Mouse (Mus musculus) lung, embryonic 14.5 days (tissue): ENCODE results near the gene Tmem229b. TPM values are rescaled to one million over a fixed set of nuclear protein-coding genes. Genes with fewer than 3 reads are reported as not detected.
A peak's percentile ranks its signal among the peaks of the same experiment; 100 is the strongest.
"Not testable (repeated sequence)": the region's sequence is repeated elsewhere in the genome, so short reads cannot be mapped to it uniquely, and the experiment has no call there.

Experiments used
- ATAC-seq: fragments of 200-750 bp; cut with Nextera tagmentation; 2 replicates; pipeline ENCODE4 v1.8.0; 2017; ENCODE audit warnings: mild to moderate bottlenecking, moderate TSS enrichment, moderate library complexity; ENCODE audit not compliant: insufficient read depth
- DNase-seq: peaks from one replicate; pipeline ENCODE4 v3.0.0-alpha.2; 2015
- H3K27ac ChIP-seq: fragments of 300-500 bp; sonication (generic); 2 replicates; pipeline ENCODE4 v1.5.1; 2014; ENCODE audit warnings: low read depth, mild to moderate bottlenecking, moderate library complexity
- H3K27me3 ChIP-seq: fragments of 300-500 bp; sonication (generic); 2 replicates; pipeline ENCODE4 v1.6.1; 2014; ENCODE audit warnings: low read length, control low read depth; ENCODE audit not compliant: insufficient read depth
- H3K36me3 ChIP-seq: fragments of 300-500 bp; sonication (generic); 2 replicates; pipeline ENCODE4 v1.6.1; 2014; ENCODE audit warnings: control low read depth; ENCODE audit not compliant: insufficient read depth
- H3K4me1 ChIP-seq: fragments of 300-500 bp; sonication (generic); 2 replicates; pipeline ENCODE4 v1.6.1; 2014; ENCODE audit warnings: antibody characterized with exemption, control low read depth; ENCODE audit not compliant: insufficient read depth
- H3K4me2 ChIP-seq: fragments of 300-500 bp; sonication (generic); 2 replicates; pipeline ENCODE4 v1.6.1; 2014; ENCODE audit warnings: mild to moderate bottlenecking
- H3K4me3 ChIP-seq: fragments of 300-500 bp; sonication (generic); 2 replicates; pipeline ENCODE4 v1.5.1; 2014; ENCODE audit warnings: low read depth, low read length
- H3K9ac ChIP-seq: fragments of 300-500 bp; sonication (generic); 2 replicates; pipeline ENCODE4 v1.6.1; 2014
- H3K9me3 ChIP-seq: fragments of 300-500 bp; sonication (generic); 2 replicates; pipeline ENCODE4 v1.6.1; 2016; ENCODE audit warnings: low read depth, low read length, control low read depth
- CTCF ChIP-seq: IDR thresholded peaks from 2 replicates; pipeline ENCODE4 v1.5.1; 2016; ENCODE audit warnings: antibody characterized with exemption, low read depth
- WGBS: fragments of 180-500 bp; shearing (Covaris S2); extraction: QIAGEN DNeasy Blood & Tissue Kit; methylation state at CpG from one replicate; pipeline ENCODE4 v1.1.7; 2014; 5-methylcytosine and 5-hydroxymethylcytosine counted together
- polyA plus RNA-seq: library from polyadenylated mRNA; unstranded; fragments of >200 nt; fragmentation: Nextera tagmentation; extraction: Ambion mirVana; gene quantifications from 2 replicates; pipeline ENCODE4 v1.2.1, GENCODE M21; 2014

Tmem229b gene
- polyA plus RNA-seq, 1 experiment from 2014 or later = 5.7 TPM

DNA sequence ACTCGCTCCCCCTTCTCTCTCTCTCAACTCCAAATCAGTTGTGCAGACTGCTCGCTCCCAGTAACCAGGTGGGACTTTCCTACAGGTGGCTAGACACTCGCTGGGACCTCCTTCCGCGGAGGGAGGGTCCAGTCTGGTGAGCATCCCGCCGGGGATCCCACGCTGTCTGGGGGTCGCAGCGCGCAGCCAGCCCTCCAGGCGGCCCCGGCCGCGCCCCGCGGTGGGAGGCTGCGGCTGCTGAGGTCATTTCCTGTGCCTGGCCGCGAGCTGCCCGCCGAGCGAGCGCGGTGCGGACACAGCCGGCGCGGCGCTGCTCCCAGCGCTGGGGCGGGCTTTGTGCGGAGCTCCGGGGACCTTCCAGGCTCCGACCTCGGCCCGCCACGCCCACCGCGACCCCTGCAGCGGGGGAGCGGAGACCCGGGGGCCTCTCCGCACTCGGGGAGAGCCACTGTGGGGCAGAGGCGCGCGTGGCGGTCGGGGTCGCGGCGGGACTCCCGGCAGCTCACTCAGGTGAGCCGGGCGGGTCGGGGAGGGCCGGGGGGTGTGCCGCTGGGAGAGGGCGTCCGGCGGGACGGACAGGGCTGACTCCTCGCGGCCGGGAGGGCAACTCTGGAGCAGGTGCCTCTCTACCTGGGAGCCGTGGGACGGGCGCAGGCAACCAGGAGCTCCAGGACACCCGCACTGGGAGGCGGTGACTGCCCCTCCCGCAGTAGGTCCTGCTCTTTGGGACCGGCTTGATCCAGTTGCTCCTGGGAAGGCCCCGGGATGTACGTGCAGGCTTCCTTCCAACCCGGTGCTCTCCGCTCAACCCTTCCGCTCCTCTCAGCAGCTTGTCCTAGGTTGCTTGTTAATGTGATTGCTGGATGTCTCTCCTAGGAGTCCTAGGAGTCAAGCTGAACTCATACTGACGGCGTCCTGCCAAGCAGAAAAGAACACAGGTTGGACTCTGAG lies 21.8 kb upstream of the Tmem229b start, which contains the start of gene Plekhh1:
TSS of gene Plekhh1 (plus strand) at position 253 of the 951 bp plus-strand sequence.
- peak; percentile 85 for DNase-seq
- Histone ChIP-seq H3K4me2 (peak within 1 kb of the TSS; percentile 95), H3K27me3 (no peaks in the 10 kb centered on the region), H3K36me3 (no peaks in the 10 kb centered on the region), H3K4me3 (peak within 1 kb of the TSS; percentile 73), H3K9ac (peak within 1 kb of the TSS; percentile 90), H3K4me1 (no peaks in the 10 kb centered on the region), H3K9me3 (no peaks in the 10 kb centered on the region), H3K27ac (0 out of 2 replicates have a peak within 1 kb of the TSS, but pooled peaks have one; percentile 31)
- peak; percentile 96 for ATAC-seq
- WGBS = under 1% methylated on average over 73 of the region's 80 CpGs
- no peak for TF ChIP-seq CTCF

DNA sequence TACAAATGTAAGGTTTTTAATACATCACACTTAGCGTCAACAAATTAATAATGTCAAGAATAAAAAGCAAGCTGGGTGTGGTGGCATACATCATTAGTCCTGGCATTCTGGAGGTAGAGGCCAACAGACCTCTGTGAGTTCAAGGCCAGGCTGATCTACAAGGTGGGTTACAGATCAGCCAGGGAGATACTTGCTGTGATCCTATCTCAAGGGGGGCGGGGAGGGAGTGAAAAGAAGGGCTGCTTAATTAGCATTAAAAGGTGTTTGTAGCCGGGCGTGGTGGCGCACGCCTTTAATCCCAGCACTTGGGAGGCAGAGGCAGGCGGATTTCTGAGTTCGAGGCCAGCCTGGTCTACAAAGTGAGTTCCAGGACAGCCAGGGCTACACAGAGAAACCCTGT lies 20.1 kb upstream of the Tmem229b start:
- not testable (repeated sequence) for H3K9ac ChIP-seq

DNA sequence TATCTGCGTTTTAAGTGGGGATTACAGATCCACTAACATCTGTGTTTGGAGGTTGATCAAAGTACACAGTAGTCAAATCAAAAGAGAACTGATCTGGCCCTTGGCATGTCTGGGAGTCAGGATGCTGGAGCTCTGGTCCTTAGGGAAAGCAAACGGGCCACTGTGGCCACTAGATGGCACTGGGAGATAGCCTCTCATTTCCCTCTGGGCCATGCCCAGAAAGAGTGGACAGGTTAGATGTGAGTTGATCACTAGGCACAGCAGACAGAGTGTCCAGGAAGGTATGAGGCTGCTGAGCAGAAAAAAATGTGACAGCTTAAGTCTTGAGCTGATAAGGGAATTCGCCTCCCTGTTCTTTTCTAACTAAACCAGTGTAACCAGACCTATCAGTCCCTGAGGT lies 15.5 kb upstream of the Tmem229b start:
- DNase-seq = peak; percentile 82
- ATAC-seq = peak; percentile 82; the same call in 1 of the 2 replicates
- 15% methylated on average over 3 of the region's 3 CpGs for WGBS

More for the DNA sequence above, 20.1 kb upstream of the Tmem229b start:
- H3K27me3 ChIP-seq, H3K27ac ChIP-seq, ATAC-seq, H3K4me2 ChIP-seq, H3K36me3 ChIP-seq, H3K4me3 ChIP-seq, DNase-seq, H3K9me3 ChIP-seq, H3K4me1 ChIP-seq: not testable (repeated sequence)
- WGBS = 93% methylated on average over 7 of the region's 8 CpGs

DNA sequence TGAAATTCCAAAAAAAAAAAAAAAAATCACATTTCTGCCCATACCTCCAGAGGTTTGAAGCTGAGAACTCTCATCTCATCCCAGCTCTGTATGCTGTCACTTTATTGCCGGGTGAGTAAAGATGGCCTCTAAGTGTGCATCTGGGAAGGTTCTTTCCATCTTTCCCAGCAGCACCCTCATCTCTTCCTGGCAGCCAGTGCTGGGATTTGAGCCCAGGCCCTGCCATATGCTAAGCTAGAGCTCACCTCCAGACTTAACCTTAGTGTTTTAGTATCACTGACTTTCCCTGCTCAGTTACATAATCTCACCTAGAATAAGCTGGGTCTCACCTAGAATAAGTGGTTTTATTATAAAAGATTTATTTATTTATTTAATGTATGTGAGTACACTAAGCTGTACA lies 14.5 kb upstream of the Tmem229b start:
- Histone ChIP-seq H3K27me3 (no peaks in the 10 kb centered on the region), H3K27ac (no peak overlapping the region), H3K9ac (no peak overlapping the region), H3K4me1 (no peaks in the 10 kb centered on the region), H3K9me3 (no peaks in the 10 kb centered on the region), H3K36me3 (no peaks in the 10 kb centered on the region), H3K4me2 (no peak overlapping the region), H3K4me3 (no peak overlapping the region)
- TF ChIP-seq CTCF = no peak
- DNase-seq (no peak), ATAC-seq (no peak)
- WGBS = 92% methylated on average over 1 of the region's 1 CpGs

More for the DNA sequence above, 15.5 kb upstream of the Tmem229b start:
- H3K27ac ChIP-seq = no peak overlapping the region
- no peaks in the 10 kb centered on the region for H3K4me1 ChIP-seq
- no peaks in the 10 kb centered on the region for H3K9me3 ChIP-seq
- no peaks in the 10 kb centered on the region for H3K27me3 ChIP-seq
- no peak overlapping the region for H3K9ac ChIP-seq
- H3K36me3 ChIP-seq = no peaks in the 10 kb centered on the region
- H3K4me3 ChIP-seq = no peak overlapping the region
- H3K4me2 ChIP-seq = no peak overlapping the region
- peak; percentile 84 for TF ChIP-seq CTCF

DNA sequence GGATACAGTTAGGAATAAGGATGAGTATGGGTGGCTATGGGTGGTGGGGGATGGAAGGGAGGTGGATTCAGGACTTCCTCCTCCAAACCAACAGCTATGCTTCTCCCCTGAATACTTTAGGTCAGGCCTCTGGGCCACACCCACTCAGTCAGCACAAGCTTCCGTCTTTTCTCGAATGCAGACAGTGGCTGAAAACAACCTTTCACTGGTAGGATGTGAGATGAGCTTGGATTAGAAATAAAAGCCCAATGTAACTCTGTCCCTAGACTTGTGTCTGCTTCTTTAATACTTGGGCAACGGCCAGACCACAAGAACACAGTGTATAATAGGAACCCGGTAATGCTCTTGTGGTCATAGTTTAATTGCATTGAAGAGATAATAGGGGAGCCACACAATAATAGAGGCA lies 10.6 kb upstream of the Tmem229b start:
- 60% methylated on average over 4 of the region's 4 CpGs for WGBS
- Histone ChIP-seq H3K4me1 (no peaks in the 10 kb centered on the region), H3K27me3 (no peaks in the 10 kb centered on the region), H3K9ac (no peak overlapping the region), H3K4me2 (no peak overlapping the region), H3K27ac (no peak overlapping the region), H3K36me3 (no peaks in the 10 kb centered on the region), H3K9me3 (no peaks in the 10 kb centered on the region), H3K4me3 (no peak overlapping the region)
- no peak for TF ChIP-seq CTCF
- ATAC-seq (no peak), DNase-seq (no peak)

DNA sequence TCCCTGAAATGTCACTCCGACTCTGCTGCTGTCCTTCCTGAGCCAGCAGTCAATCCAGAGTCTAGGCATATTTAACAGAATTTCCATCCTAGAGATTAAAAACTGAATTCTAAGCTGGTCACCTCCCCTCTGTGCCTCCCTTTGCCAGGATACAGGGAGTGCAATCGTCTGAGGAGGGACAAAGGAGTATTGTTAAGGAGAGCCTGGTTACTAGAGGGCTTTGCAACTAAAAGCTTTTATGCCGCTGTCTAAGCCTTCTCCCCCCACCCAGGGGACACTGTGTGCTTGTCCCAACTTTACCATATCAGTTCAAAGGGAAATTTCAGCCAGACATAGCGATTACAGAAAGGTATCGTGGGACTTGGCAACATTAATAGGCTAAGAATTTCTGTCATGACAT lies 8.7 kb upstream of the Tmem229b start:
- no peaks in the 10 kb centered on the region for H3K9me3 ChIP-seq
- H3K27me3 ChIP-seq = no peaks in the 10 kb centered on the region
- no peak overlapping the region for H3K9ac ChIP-seq
- H3K36me3 ChIP-seq = no peaks in the 10 kb centered on the region
- DNase-seq (peak; percentile 3), ATAC-seq (no peak)
- no peaks in the 10 kb centered on the region for H3K4me1 ChIP-seq
- 43% methylated on average over 5 of the region's 5 CpGs for WGBS
- H3K4me3 ChIP-seq = no peak overlapping the region
- no peak overlapping the region for H3K4me2 ChIP-seq
- no peak for TF ChIP-seq CTCF
- no peak overlapping the region for H3K27ac ChIP-seq

DNA sequence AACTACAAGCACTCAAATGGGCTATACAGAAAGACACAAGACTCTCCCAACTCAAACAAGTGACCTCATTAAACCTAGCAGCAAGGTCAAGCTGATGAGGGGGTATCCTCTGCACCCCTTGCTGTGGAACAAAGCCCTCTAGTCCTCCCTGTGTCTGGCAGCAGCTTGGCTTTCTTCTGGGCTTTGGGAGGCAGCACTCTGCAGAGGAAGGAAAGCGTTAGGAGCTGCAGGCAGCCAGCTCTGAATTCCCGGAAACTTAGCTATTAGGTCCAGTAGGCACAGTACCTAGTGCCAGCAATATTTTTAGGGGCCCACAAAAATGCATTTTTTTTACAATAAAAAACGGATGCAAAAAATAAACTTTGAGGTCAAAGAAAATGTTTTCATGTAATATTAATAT lies 3.1 kb upstream of the Tmem229b start:
- ATAC-seq (no peak), DNase-seq (peak; percentile 16)
- WGBS = 36% methylated on average over 3 of the region's 3 CpGs
- Histone ChIP-seq H3K9me3 (no peaks in the 10 kb centered on the region), H3K4me3 (no peak overlapping the region), H3K4me1 (no peaks in the 10 kb centered on the region), H3K9ac (no peak overlapping the region), H3K4me2 (no peak overlapping the region), H3K27ac (peak overlapping the region; percentile 7; the same call in 1 of the 2 replicates), H3K27me3 (0 out of 2 replicates have a peak, but pooled peaks cover under 1% of the 10 kb centered on the region), H3K36me3 (no peaks in the 10 kb centered on the region)
- TF ChIP-seq CTCF = no peak
